Mouse (Mus musculus) heart, postnatal 0 days (tissue): ENCODE measurements around the gene Map4k4. TPM values are rescaled to one million over a fixed set of nuclear protein-coding genes. Genes with fewer than 3 reads are reported as not detected.

Experiments
- ATAC-seq: fragments of 200-750 bp; cut with Nextera tagmentation; 2 replicates; pipeline ENCODE4 v1.8.0; 2017; ENCODE audit warnings: low read depth, moderate number of reproducible peaks, moderate library complexity; ENCODE audit not compliant: insufficient read depth
- DNase-seq: peaks from one replicate; pipeline ENCODE4 v3.0.0-alpha.2; 2016; ENCODE audit warnings: low spot score
- H3K27ac ChIP-seq: fragments of 300-500 bp; sonication (generic); 2 replicates; pipeline ENCODE4 v1.5.1; 2014; ENCODE audit warnings: low read depth, mild to moderate bottlenecking
- H3K27me3 ChIP-seq: fragments of 300-500 bp; sonication (generic); 2 replicates; pipeline ENCODE4 v1.6.1; 2014; ENCODE audit warnings: low read length, mixed read lengths; ENCODE audit not compliant: control insufficient read depth, insufficient read depth
- H3K36me3 ChIP-seq: fragments of 300-500 bp; sonication (generic); replicated peaks from 2 replicates; pipeline ENCODE4 v1.6.1; 2014; ENCODE audit warnings: low read length, mixed read lengths; ENCODE audit not compliant: control insufficient read depth, insufficient read depth
- H3K4me1 ChIP-seq: fragments of 300-500 bp; sonication (generic); 2 replicates; pipeline ENCODE4 v1.6.1; 2014; ENCODE audit warnings: antibody characterized with exemption; ENCODE audit not compliant: control insufficient read depth, insufficient read depth
- H3K4me2 ChIP-seq: fragments of 300-500 bp; sonication (generic); 2 replicates; pipeline ENCODE4 v1.6.1; 2014; ENCODE audit warnings: low read depth, mild to moderate bottlenecking, low read length, moderate library complexity
- H3K4me3 ChIP-seq: fragments of 300-500 bp; sonication (generic); 2 replicates; pipeline ENCODE4 v1.5.1; 2014; ENCODE audit warnings: low read depth, low read length
- H3K9ac ChIP-seq: fragments of 300-500 bp; sonication (generic); replicated peaks from 2 replicates; pipeline ENCODE4 v1.6.1; 2014; ENCODE audit warnings: low read depth, low read length, mixed read lengths
- H3K9me3 ChIP-seq: fragments of 300-500 bp; sonication (generic); replicated peaks from 2 replicates; pipeline ENCODE4 v1.6.1; 2016; ENCODE audit warnings: low read length; ENCODE audit not compliant: control insufficient read depth
- CTCF ChIP-seq: IDR thresholded peaks from 2 replicates; pipeline ENCODE4 v1.5.1; 2016; ENCODE audit warnings: antibody characterized with exemption, control low read depth, low read depth
- EP300 ChIP-seq: IDR thresholded peaks from 2 replicates; pipeline ENCODE4 v1.6.1; 2016; ENCODE audit warnings: antibody characterized with exemption, low read depth
- WGBS: fragments of 180-500 bp; shearing (Covaris S2); extraction: QIAGEN DNeasy Blood & Tissue Kit; methylation state at CpG from one replicate; pipeline ENCODE4 v1.1.7; 2014; 5-methylcytosine and 5-hydroxymethylcytosine counted together
- polyA plus RNA-seq: library from polyadenylated mRNA; unstranded; fragments of >200 nt; fragmentation: Nextera tagmentation; extraction: Ambion mirVana; gene quantifications from 2 replicates; pipeline ENCODE4 v1.2.1, GENCODE M21; 2015
- total RNA-seq: library from RNA; depleted of rRNA; stranded (reverse); fragments of >200 nt; gene quantifications from 2 replicates; pipeline ENCODE4 v1.2.3, GENCODE M21; 2014; ENCODE audit warnings: low replicate concordance

Map4k4 gene
- total and polyA plus RNA-seq, 2 experiments from 2014 or later: 17.4 to 129 TPM

GRCm38 (mm10) chr1:40052156-40052555 lies 151.4 kb downstream of the Map4k4 start:
- Histone ChIP-seq H3K4me2 (no peak overlapping the region), H3K4me1 (no peaks in the 10 kb centered on the region), H3K27ac (no peak overlapping the region), H3K27me3 (no peaks in the 10 kb centered on the region), H3K4me3 (no peak overlapping the region), H3K9ac (no peak overlapping the region), H3K36me3 (no peaks in the 10 kb centered on the region), H3K9me3 (no peaks in the 10 kb centered on the region)
- ATAC-seq (no peak), DNase-seq (no peak)
- TF ChIP-seq CTCF (no peak), EP300 (no peak)
- WGBS: 51% methylated on average over 8 of the region's 8 CpGs

- no peak overlapping the region for H3K4me3 ChIP-seq
- no peaks in the 10 kb centered on the region for H3K27me3 ChIP-seq
- H3K9ac ChIP-seq: no peak overlapping the region
- H3K27ac ChIP-seq: no peak overlapping the region
- H3K9me3 ChIP-seq: no peaks in the 10 kb centered on the region
- no peaks in the 10 kb centered on the region for H3K36me3 ChIP-seq
- ATAC-seq (no peak), DNase-seq (no peak)
- H3K4me2 ChIP-seq: no peak overlapping the region
- TF ChIP-seq CTCF (no peak), EP300 (no peak)
- 70% methylated on average over 5 of the region's 5 CpGs for WGBS
- no peaks in the 10 kb centered on the region for H3K4me1 ChIP-seq
Measured at GRCm38 (mm10) chr1:40053071-40053470, 152.4 kb downstream of the Map4k4 start.

- Histone ChIP-seq H3K27me3 (no peaks in the 10 kb centered on the region), H3K4me1 (no peaks in the 10 kb centered on the region), H3K36me3 (no peaks in the 10 kb centered on the region), H3K9ac (no peak overlapping the region), H3K4me2 (no peak overlapping the region), H3K4me3 (no peak overlapping the region), H3K9me3 (no peaks in the 10 kb centered on the region), H3K27ac (no peak overlapping the region)
- TF ChIP-seq EP300: no peak
- no peak for TF ChIP-seq CTCF
- 77% methylated on average over 7 of the region's 7 CpGs for WGBS
- DNase-seq (no peak), ATAC-seq (no peak)
Measured at GRCm38 (mm10) chr1:40055051-40055450, 154.3 kb downstream of the Map4k4 start.

- no peaks in the 10 kb centered on the region for H3K27me3 ChIP-seq
- WGBS: 75% methylated on average over 5 of the region's 5 CpGs
- no peaks in the 10 kb centered on the region for H3K36me3 ChIP-seq
- H3K27ac ChIP-seq: no peak overlapping the region
- H3K4me1 ChIP-seq: no peaks in the 10 kb centered on the region
- no peak overlapping the region for H3K4me2 ChIP-seq
- H3K9ac ChIP-seq: no peak overlapping the region
- H3K4me3 ChIP-seq: no peak overlapping the region
- no peak for ATAC-seq
- no peak for DNase-seq
- TF ChIP-seq CTCF: no peak
- no peaks in the 10 kb centered on the region for H3K9me3 ChIP-seq
Measured at GRCm38 (mm10) chr1:40055963-40056362, 155.2 kb downstream of the Map4k4 start.

- Histone ChIP-seq H3K4me3 (no peak overlapping the region), H3K9me3 (no peaks in the 10 kb centered on the region), H3K36me3 (no peaks in the 10 kb centered on the region), H3K4me1 (no peaks in the 10 kb centered on the region), H3K27ac (no peak overlapping the region), H3K9ac (no peak overlapping the region), H3K27me3 (no peaks in the 10 kb centered on the region), H3K4me2 (no peak overlapping the region)
- TF ChIP-seq EP300: no peak
- DNase-seq (no peak), ATAC-seq (no peak)
- 60% methylated on average over 5 of the region's 5 CpGs for WGBS
Measured at GRCm38 (mm10) chr1:40057351-40057750, 156.6 kb downstream of the Map4k4 start.

- ATAC-seq (no peak), DNase-seq (no peak)
- TF ChIP-seq CTCF (no peak), EP300 (no peak)
- Histone ChIP-seq H3K9ac (no peak overlapping the region), H3K4me2 (no peak overlapping the region), H3K9me3 (no peaks in the 10 kb centered on the region), H3K27ac (no peak overlapping the region), H3K36me3 (no peaks in the 10 kb centered on the region), H3K4me3 (no peak overlapping the region), H3K4me1 (no peaks in the 10 kb centered on the region), H3K27me3 (no peaks in the 10 kb centered on the region)
- WGBS: 65% methylated on average over 11 of the region's 11 CpGs
Measured at GRCm38 (mm10) chr1:40058013-40058412, 157.3 kb downstream of the Map4k4 start.
